In the genomic region with DNA sequence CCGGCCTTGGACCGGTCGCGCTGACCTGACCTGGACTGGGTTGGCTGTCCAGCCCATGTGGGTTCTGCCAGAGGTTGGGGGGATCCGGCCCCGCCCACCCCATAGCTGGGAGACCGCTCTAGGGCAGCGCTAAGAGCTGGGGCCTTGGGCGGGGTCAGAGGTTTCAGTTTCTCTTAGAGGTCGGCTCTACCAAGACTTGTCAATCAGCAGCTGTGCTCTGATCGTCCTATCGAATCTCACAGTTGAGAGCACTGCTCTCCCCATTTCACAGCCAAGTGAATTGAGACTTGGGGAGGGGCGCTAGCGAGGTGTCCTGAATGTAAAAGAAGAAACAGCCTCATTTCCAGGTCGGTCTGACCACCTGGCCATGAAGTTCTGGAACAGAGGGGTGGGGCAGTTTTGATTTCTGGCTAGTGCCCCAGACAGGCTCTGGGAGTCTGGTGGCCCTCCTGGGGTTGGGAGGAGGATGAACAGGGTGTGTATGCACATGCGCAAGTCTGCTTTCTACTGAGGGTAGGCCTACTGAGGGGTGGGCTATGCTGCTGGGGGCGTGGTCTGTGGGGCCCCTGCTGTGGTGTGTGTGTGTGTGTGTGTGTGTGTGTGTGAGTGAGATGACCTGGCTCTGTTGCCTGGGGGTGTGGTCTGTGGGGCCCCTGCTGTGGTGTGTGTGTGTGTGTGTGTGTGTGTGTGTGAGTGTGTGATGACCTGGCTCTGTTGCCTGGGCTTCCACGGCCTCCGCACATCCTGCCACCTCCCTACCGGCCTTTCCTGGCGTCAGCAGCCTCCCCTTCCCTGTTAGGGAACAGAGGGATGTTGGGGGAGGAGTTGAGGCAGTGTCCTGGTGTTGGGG, we compare ENCODE assay signal across 8 mouse cellular contexts. TPM values are rescaled to one million over a fixed set of nuclear protein-coding genes. Genes with fewer than 3 reads are reported as not detected.
A peak's percentile ranks its signal among the peaks of the same experiment; 100 is the strongest.
DNase-seq lines count a peak whose midpoint lies in the region; ATAC-seq and TF ChIP-seq lines count a peak whose summit lies in the region.

No protein-coding gene starts in this region.

- H3K27me3 ChIP-seq in hindbrain, embryonic 13.5 days: no peaks in the 10 kb centered on the region
- H3K27me3 ChIP-seq in midbrain, embryonic 15.5 days (replicated peaks): no peaks in the 10 kb centered on the region
- no peaks in the 10 kb centered on the region for H3K27me3 ChIP-seq in thymus, adult 2 months (ENCODE audit: control insufficient read depth, insufficient read depth, low read length)

- H3K9me3 ChIP-seq in hindbrain, embryonic 13.5 days: no peaks in the 10 kb centered on the region
- no peaks in the 10 kb centered on the region for H3K9me3 ChIP-seq in midbrain, embryonic 15.5 days

- peak; percentile 47 for ATAC-seq in hindbrain, embryonic 13.5 days (ENCODE audit: low FRiP score)
- 0 out of 2 replicates have a peak, but pooled peaks have one; percentile 16 for ATAC-seq in midbrain, embryonic 15.5 days (replicated peaks)

- peak overlapping the region; percentile 75 for H3K9ac ChIP-seq in hindbrain, embryonic 13.5 days
- H3K9ac ChIP-seq in midbrain, embryonic 15.5 days: peak overlapping the region; percentile 45

- peaks cover 8% of the 10 kb centered on the region for H3K4me1 ChIP-seq in brown adipose tissue, adult 24 weeks (ENCODE audit: control insufficient read depth, insufficient read depth, insufficient read length, low read length)
- peaks cover 53% of the 10 kb centered on the region for H3K4me1 ChIP-seq in hindbrain, embryonic 13.5 days (replicated peaks)
- H3K4me1 ChIP-seq in midbrain, embryonic 15.5 days: peaks cover 40% of the 10 kb centered on the region
- peaks cover 17% of the 10 kb centered on the region for H3K4me1 ChIP-seq in thymus, adult 2 months (replicated peaks; ENCODE audit: control insufficient read depth, insufficient read depth, low read length)

- WGBS in hindbrain, embryonic 13.5 days: under 1% methylated on average over 21 of the region's 21 CpGs
- 2% methylated on average over 21 of the region's 21 CpGs for WGBS in midbrain, embryonic 15.5 days
- WGBS in thymus, adult 2 months: 9% methylated on average over 21 of the region's 21 CpGs

- H3K4me2 ChIP-seq in hindbrain, embryonic 13.5 days: peak overlapping the region; percentile 74
- H3K4me2 ChIP-seq in midbrain, embryonic 15.5 days: peak overlapping the region; percentile 74

- peak overlapping the region; percentile 60 for H3K4me3 ChIP-seq in left cerebral cortex, adult 2 months
- H3K4me3 ChIP-seq in brown adipose tissue, adult 24 weeks (ENCODE audit: insufficient read depth, low read depth, low read length): peak overlapping the region; percentile 88
- H3K4me3 ChIP-seq in hindbrain, embryonic 13.5 days: peak overlapping the region; percentile 56
- H3K4me3 ChIP-seq in midbrain, embryonic 15.5 days: peak overlapping the region; percentile 47
- peak overlapping the region; percentile 88 for H3K4me3 ChIP-seq in thymus, adult 2 months (ENCODE audit: control insufficient read depth, insufficient read depth, low read length)

- intact Hi-C loops in left cerebral cortex, adult 2 months (cut with DNase I): no loop called here
- intact Hi-C loops in left cerebral cortex, postnatal 14 days (cut with DNase I): no loop called here

- H3K36me3 ChIP-seq in hindbrain, embryonic 13.5 days: peaks cover 12% of the 10 kb centered on the region; the same call in 1 of the 2 replicates
- no peaks in the 10 kb centered on the region for H3K36me3 ChIP-seq in midbrain, embryonic 15.5 days (replicated peaks)
- H3K36me3 ChIP-seq in thymus, adult 2 months (ENCODE audit: control insufficient read depth, insufficient read depth, low read length): no peaks in the 10 kb centered on the region; the same call in 1 of the 2 replicates

- peak in 1 of 2 experiments; percentile 31 for DNase-seq in left cerebral cortex, adult 2 months (ENCODE audit: extremely low spot score in 1 of 2, low spot score in 2 of 2)
- no peak for DNase-seq in left cerebral cortex, postnatal 14 days (ENCODE audit: low spot score in 2 of 2)
- peak; percentile 60 for DNase-seq in forelimb bud, embryonic 11.5 days (ENCODE audit: low read depth, low spot score)
- DNase-seq in liver: peak; percentile 84
- peak; percentile 51 for DNase-seq in thymus, adult 2 months

- TF ChIP-seq CTCF in left cerebral cortex, adult 2 months (IDR thresholded peaks at IDR 0.05): no peak
- TF ChIP-seq CTCF in thymus, adult 2 months (IDR thresholded peaks at IDR 0.05; ENCODE audit: borderline replicate concordance, control insufficient read depth, extremely low read depth, insufficient read depth, low read length, poor library complexity): no peak

- H3K27ac ChIP-seq in left cerebral cortex, adult 2 months: peak overlapping the region; percentile 78
- peak overlapping the region; percentile 92 for H3K27ac ChIP-seq in brown adipose tissue, adult 24 weeks (replicated peaks; ENCODE audit: low read depth, low read length)
- H3K27ac ChIP-seq in hindbrain, embryonic 13.5 days: peak overlapping the region; percentile 72
- peak overlapping the region; percentile 45; the same call in 1 of the 2 replicates for H3K27ac ChIP-seq in midbrain, embryonic 15.5 days
- H3K27ac ChIP-seq in thymus, adult 2 months (ENCODE audit: control insufficient read depth, insufficient read depth, low read length): peak overlapping the region; percentile 19; the same call in 1 of the 2 replicates

- no peak for TF ChIP-seq POLR2A in thymus, adult 2 months (IDR thresholded peaks at IDR 0.05; ENCODE audit: control insufficient read depth, extremely low read depth, insufficient read depth, low read length, poor library complexity)

RNA-seq across cellular contexts. Expression of a gene that starts 36.1 kb away (rescaled TPM):
- total RNA-seq in left cerebral cortex, adult 2 months (2021): 10 to 100 TPM; 11.8 to 12.7 TPM
- total RNA-seq in left cerebral cortex, postnatal 14 days (2021): 10 to 100 TPM; 23.0 to 23.6 TPM
- 19.0 and 24.7 TPM in 2 replicates for polyA plus RNA-seq in brown adipose tissue, adult 24 weeks (2012; ENCODE audit: insufficient read depth, insufficient read length, missing spikeins)
- 31.6 and 36.6 TPM in 2 replicates for polyA plus RNA-seq in hindbrain, embryonic 13.5 days (2015; fragmentation: Nextera tagmentation; extraction: Ambion mirVana)
- 51.7 and 55.5 TPM in 2 replicates for polyA plus RNA-seq in midbrain, embryonic 15.5 days (2015; fragmentation: Nextera tagmentation; extraction: Ambion mirVana)
- 52.2 and 70.7 TPM in 2 replicates for polyA plus RNA-seq in thymus, adult 2 months (2012; rRNA removed)

RNA-seq across cellular contexts. Expression of a gene that starts 44.6 kb away (rescaled TPM):
- 10 to 100 TPM; 80.4 to 81.1 TPM for total RNA-seq in left cerebral cortex, adult 2 months (2021)
- 10 to 100 TPM; 73.5 to 88.2 TPM for total RNA-seq in left cerebral cortex, postnatal 14 days (2021)
- polyA plus RNA-seq in brown adipose tissue, adult 24 weeks (2012; ENCODE audit: insufficient read depth, insufficient read length, missing spikeins): 128 and 153 TPM in 2 replicates
- 259 and 266 TPM in 2 replicates for polyA plus RNA-seq in hindbrain, embryonic 13.5 days (2015; fragmentation: Nextera tagmentation; extraction: Ambion mirVana)
- polyA plus RNA-seq in midbrain, embryonic 15.5 days (2015; fragmentation: Nextera tagmentation; extraction: Ambion mirVana): 183 and 198 TPM in 2 replicates
- 35.7 and 52.0 TPM in 2 replicates for polyA plus RNA-seq in thymus, adult 2 months (2012; rRNA removed)

RNA-seq across cellular contexts. Expression of a gene that starts 48.9 kb away (rescaled TPM):
- 10 to 100 TPM; 36.2 to 38.8 TPM for total RNA-seq in left cerebral cortex, adult 2 months (2021)
- 10 to 100 TPM; 35.3 to 39.9 TPM for total RNA-seq in left cerebral cortex, postnatal 14 days (2021)
- 22.6 and 34.2 TPM in 2 replicates for polyA plus RNA-seq in brown adipose tissue, adult 24 weeks (2012; ENCODE audit: insufficient read depth, insufficient read length, missing spikeins)
- 57.4 and 62.3 TPM in 2 replicates for polyA plus RNA-seq in hindbrain, embryonic 13.5 days (2015; fragmentation: Nextera tagmentation; extraction: Ambion mirVana)
- 62.5 and 65.8 TPM in 2 replicates for polyA plus RNA-seq in midbrain, embryonic 15.5 days (2015; fragmentation: Nextera tagmentation; extraction: Ambion mirVana)
- polyA plus RNA-seq in thymus, adult 2 months (2012; rRNA removed): 26.8 and 27.9 TPM in 2 replicates

RNA-seq across cellular contexts. Expression of a gene that starts 57.1 kb away (rescaled TPM):
- 10 to 100 TPM; 19.8 to 20.4 TPM for total RNA-seq in left cerebral cortex, adult 2 months (2021)
- 10 to 100 TPM; 19.2 to 22.6 TPM for total RNA-seq in left cerebral cortex, postnatal 14 days (2021)
- polyA plus RNA-seq in brown adipose tissue, adult 24 weeks (2012; ENCODE audit: insufficient read depth, insufficient read length, missing spikeins): 2,169 and 2,213 TPM in 2 replicates
- 193 and 202 TPM in 2 replicates for polyA plus RNA-seq in hindbrain, embryonic 13.5 days (2015; fragmentation: Nextera tagmentation; extraction: Ambion mirVana)
- polyA plus RNA-seq in midbrain, embryonic 15.5 days (2015; fragmentation: Nextera tagmentation; extraction: Ambion mirVana): 80.4 and 93.5 TPM in 2 replicates
- polyA plus RNA-seq in thymus, adult 2 months (2012; rRNA removed): 359 and 428 TPM in 2 replicates

RNA-seq across cellular contexts. Expression of a gene that starts 58.0 kb away (rescaled TPM):
- total RNA-seq in left cerebral cortex, adult 2 months (2021): under 1 TPM in 1 of 2 experiments, not detected in 1; 0.84 TPM
- under 1 TPM in 1 of 2 experiments, not detected in 1; 0.44 TPM for total RNA-seq in left cerebral cortex, postnatal 14 days (2021)
- polyA plus RNA-seq in brown adipose tissue, adult 24 weeks (2012; ENCODE audit: insufficient read depth, insufficient read length, missing spikeins): not detected in 2 replicates
- polyA plus RNA-seq in hindbrain, embryonic 13.5 days (2015; fragmentation: Nextera tagmentation; extraction: Ambion mirVana): 0.17 TPM in 1 of 2 replicates, not detected in the other
- not detected in 2 replicates for polyA plus RNA-seq in midbrain, embryonic 15.5 days (2015; fragmentation: Nextera tagmentation; extraction: Ambion mirVana)
- polyA plus RNA-seq in thymus, adult 2 months (2012; rRNA removed): 0.71 and 1.6 TPM in 2 replicates

Comparison
In these comparisons a context has a peak if more than half of its experiments do, and no peak if none do; other contexts are left out.
1. DNase-seq: peak in forelimb bud, embryonic 11.5 days (single experiment), liver (single experiment) and thymus, adult 2 months (single experiment); none in left cerebral cortex, postnatal 14 days (0 of 2).
2. H3K27ac ChIP-seq: peak in every context shown above with its lines; median percentile 92 in brown adipose tissue, adult 24 weeks; 78 in left cerebral cortex, adult 2 months; 72 in hindbrain, embryonic 13.5 days; 45 in midbrain, embryonic 15.5 days; 19 in thymus, adult 2 months.
3. Peak in every context shown above with its lines, with median percentiles within 50 percentile points of each other: H3K4me3 ChIP-seq.